Mouse (Mus musculus): ENCODE results near the gene Camta1.

Camta1 gene

GRCm38 (mm10) chr4:151360976-151361673, 500.6 kb downstream of the Camta1 start:
- peak; percentile 21 for DNase-seq

GRCm38 (mm10) chr4:151355505-151355904, 506.2 kb downstream of the Camta1 start:
- DNase-seq = peak; percentile 36

- DNase-seq = no peak
Observed at GRCm38 (mm10) chr4:151352791-151353190, 508.9 kb downstream of the Camta1 start.

GRCm38 (mm10) chr4:151352249-151352648, 509.4 kb downstream of the Camta1 start:
- DNase-seq = no peak

- no peak for DNase-seq
Observed at GRCm38 (mm10) chr4:151351757-151352156, 509.9 kb downstream of the Camta1 start.

- DNase-seq = no peak
Observed at GRCm38 (mm10) chr4:151347620-151348019, 514.1 kb downstream of the Camta1 start.

- DNase-seq = no peak
Observed at GRCm38 (mm10) chr4:151346673-151347072, 515.0 kb downstream of the Camta1 start.

- DNase-seq = no peak
Observed at GRCm38 (mm10) chr4:151344811-151345210, 516.9 kb downstream of the Camta1 start.

- DNase-seq = peak; percentile 23
Observed at GRCm38 (mm10) chr4:151339421-151339820, 522.3 kb downstream of the Camta1 start.

- no peak for DNase-seq
Observed at GRCm38 (mm10) chr4:151338931-151339330, 522.7 kb downstream of the Camta1 start.

GRCm38 (mm10) chr4:151337543-151337942, 524.1 kb downstream of the Camta1 start:
- DNase-seq = peak; percentile 28

GRCm38 (mm10) chr4:151336413-151336812, 525.3 kb downstream of the Camta1 start:
- no peak for DNase-seq

GRCm38 (mm10) chr4:151334951-151335742, 526.5 kb downstream of the Camta1 start:
- peak; percentile 73 for DNase-seq

GRCm38 (mm10) chr4:151332074-151332849, 529.4 kb downstream of the Camta1 start:
- DNase-seq = no peak

GRCm38 (mm10) chr4:151330983-151331382, 530.7 kb downstream of the Camta1 start:
- no peak for DNase-seq

- no peak for DNase-seq
Observed at GRCm38 (mm10) chr4:151328071-151328470, 533.6 kb downstream of the Camta1 start.

GRCm38 (mm10) chr4:151326971-151327686, 534.5 kb downstream of the Camta1 start:
- DNase-seq = no peak

- no peak for DNase-seq
Observed at GRCm38 (mm10) chr4:151316428-151316827, 545.2 kb downstream of the Camta1 start.

- DNase-seq = no peak
Observed at GRCm38 (mm10) chr4:151315726-151316125, 546.0 kb downstream of the Camta1 start.

- DNase-seq = no peak
Observed at GRCm38 (mm10) chr4:151310773-151311172, 550.9 kb downstream of the Camta1 start.

GRCm38 (mm10) chr4:151310056-151310685, 551.5 kb downstream of the Camta1 start:
- peak; percentile 26 for DNase-seq

GRCm38 (mm10) chr4:151306890-151307289, 554.8 kb downstream of the Camta1 start:
- no peak for DNase-seq
